Mouse (Mus musculus) limb, embryonic 13.5 days (tissue): ENCODE measurements around the gene Sgca. TPM values are rescaled to one million over a fixed set of nuclear protein-coding genes. Genes with fewer than 3 reads are reported as not detected.

Source experiments
- ATAC-seq: fragments of 200-750 bp; cut with Nextera tagmentation; 2 replicates; pipeline ENCODE4 v1.8.0; 2017; ENCODE audit warnings: low read depth, moderate number of reproducible peaks, moderate TSS enrichment; ENCODE audit not compliant: low FRiP score
- H3K27ac ChIP-seq: fragments of 300-500 bp; sonication (generic); 2 replicates; pipeline ENCODE4 v1.5.1; 2015; ENCODE audit warnings: inconsistent platforms, mild to moderate bottlenecking, moderate library complexity
- H3K27me3 ChIP-seq: fragments of 300-500 bp; sonication (generic); 2 replicates; pipeline ENCODE4 v1.6.1; 2015; ENCODE audit warnings: mild to moderate bottlenecking, inconsistent platforms
- H3K36me3 ChIP-seq: fragments of 300-500 bp; sonication (generic); 2 replicates; pipeline ENCODE4 v1.6.1; 2015; ENCODE audit warnings: inconsistent platforms, mild to moderate bottlenecking, moderate library complexity
- H3K4me1 ChIP-seq: fragments of 300-500 bp; sonication (generic); 2 replicates; pipeline ENCODE4 v1.6.1; 2015; ENCODE audit warnings: inconsistent platforms
- H3K4me2 ChIP-seq: fragments of 300-500 bp; sonication (generic); replicated peaks from 2 replicates; pipeline ENCODE4 v1.6.1; 2015; ENCODE audit warnings: inconsistent platforms, mild to moderate bottlenecking, moderate library complexity
- H3K4me3 ChIP-seq: fragments of 300-500 bp; sonication (generic); 2 replicates; pipeline ENCODE4 v1.5.1; 2015; ENCODE audit warnings: moderate library complexity, mild to moderate bottlenecking, inconsistent platforms
- H3K9ac ChIP-seq: fragments of 300-500 bp; sonication (generic); 2 replicates; pipeline ENCODE4 v1.6.1; 2015; ENCODE audit warnings: mild to moderate bottlenecking, inconsistent platforms
- H3K9me3 ChIP-seq: fragments of 300-500 bp; sonication (generic); 2 replicates; pipeline ENCODE4 v1.6.1; 2016; ENCODE audit warnings: inconsistent platforms
- WGBS: fragments of 180-500 bp; shearing (Covaris S2); methylation state at CpG from one replicate; pipeline ENCODE4 v1.1.7; 2015; 5-methylcytosine and 5-hydroxymethylcytosine counted together
- polyA plus RNA-seq: library from polyadenylated mRNA; unstranded; fragments of >200 nt; fragmentation: Nextera tagmentation; extraction: Ambion mirVana; gene quantifications from 2 replicates; pipeline ENCODE4 v1.2.1, GENCODE M21; 2015

Sgca gene
- polyA plus RNA-seq, 1 experiment from 2014 or later: 6.1 TPM

DNA sequence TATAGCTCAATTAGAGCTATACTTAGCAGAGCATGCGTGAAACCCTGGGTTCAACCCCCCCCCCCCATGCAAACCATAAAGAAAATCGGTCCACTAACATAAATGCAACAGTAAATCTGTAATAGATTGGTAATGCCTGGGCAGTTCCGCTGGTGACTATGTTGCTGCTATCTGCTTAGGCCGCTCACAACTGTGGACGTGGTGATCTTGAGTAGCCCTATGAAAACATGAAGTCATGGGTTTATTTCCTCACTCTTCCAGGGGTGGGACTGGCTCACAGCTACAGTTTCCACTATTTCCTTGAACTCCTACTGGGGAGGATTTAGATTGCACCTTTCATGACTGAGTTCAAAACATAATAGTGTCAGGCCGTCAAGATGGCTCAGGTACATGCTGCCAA is 58.4 kb downstream of the Sgca start:
- H3K9ac ChIP-seq: no peak overlapping the region
- H3K27ac ChIP-seq: peak overlapping the region; percentile 76
- no peaks in the 10 kb centered on the region for H3K36me3 ChIP-seq
- peak; percentile 25; the same call in 1 of the 2 replicates for ATAC-seq
- H3K4me2 ChIP-seq: no peak overlapping the region
- no peak overlapping the region for H3K4me3 ChIP-seq
- H3K9me3 ChIP-seq: no peaks in the 10 kb centered on the region
- WGBS: 54% methylated on average over 6 of the region's 6 CpGs
- H3K4me1 ChIP-seq: peaks cover 36% of the 10 kb centered on the region
- no peaks in the 10 kb centered on the region for H3K27me3 ChIP-seq

DNA sequence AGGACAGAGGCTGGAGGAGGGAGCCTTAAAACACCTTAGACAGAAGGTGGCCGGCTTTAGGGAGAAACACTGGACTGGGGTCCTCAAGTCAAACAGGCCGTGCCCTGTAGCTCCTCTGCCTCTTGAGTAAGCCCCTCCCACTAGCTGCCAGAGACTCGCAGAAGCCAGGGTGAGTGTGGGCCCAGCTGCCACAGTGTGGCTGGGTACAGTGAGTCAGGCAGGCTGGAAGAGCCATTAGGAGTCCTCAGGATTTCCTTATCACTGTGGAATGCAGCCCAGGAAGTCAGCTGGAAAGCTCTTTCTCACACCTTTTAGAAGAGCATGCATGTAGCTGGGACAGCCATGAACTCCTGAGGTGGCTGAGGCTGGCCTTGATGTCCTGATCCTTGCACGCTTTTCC is 59.6 kb downstream of the Sgca start:
- no peaks in the 10 kb centered on the region for H3K36me3 ChIP-seq
- H3K9me3 ChIP-seq: no peaks in the 10 kb centered on the region
- no peak for ATAC-seq
- H3K27ac ChIP-seq: peak overlapping the region; percentile 76; the same call in 1 of the 2 replicates
- H3K9ac ChIP-seq: peak overlapping the region; percentile 25; the same call in 1 of the 2 replicates
- peak overlapping the region; percentile 5; the same call in 1 of the 2 replicates for H3K4me2 ChIP-seq
- no peaks in the 10 kb centered on the region for H3K27me3 ChIP-seq
- 29% methylated on average over 4 of the region's 4 CpGs for WGBS
- H3K4me3 ChIP-seq: no peak overlapping the region
- peaks cover 40% of the 10 kb centered on the region for H3K4me1 ChIP-seq

DNA sequence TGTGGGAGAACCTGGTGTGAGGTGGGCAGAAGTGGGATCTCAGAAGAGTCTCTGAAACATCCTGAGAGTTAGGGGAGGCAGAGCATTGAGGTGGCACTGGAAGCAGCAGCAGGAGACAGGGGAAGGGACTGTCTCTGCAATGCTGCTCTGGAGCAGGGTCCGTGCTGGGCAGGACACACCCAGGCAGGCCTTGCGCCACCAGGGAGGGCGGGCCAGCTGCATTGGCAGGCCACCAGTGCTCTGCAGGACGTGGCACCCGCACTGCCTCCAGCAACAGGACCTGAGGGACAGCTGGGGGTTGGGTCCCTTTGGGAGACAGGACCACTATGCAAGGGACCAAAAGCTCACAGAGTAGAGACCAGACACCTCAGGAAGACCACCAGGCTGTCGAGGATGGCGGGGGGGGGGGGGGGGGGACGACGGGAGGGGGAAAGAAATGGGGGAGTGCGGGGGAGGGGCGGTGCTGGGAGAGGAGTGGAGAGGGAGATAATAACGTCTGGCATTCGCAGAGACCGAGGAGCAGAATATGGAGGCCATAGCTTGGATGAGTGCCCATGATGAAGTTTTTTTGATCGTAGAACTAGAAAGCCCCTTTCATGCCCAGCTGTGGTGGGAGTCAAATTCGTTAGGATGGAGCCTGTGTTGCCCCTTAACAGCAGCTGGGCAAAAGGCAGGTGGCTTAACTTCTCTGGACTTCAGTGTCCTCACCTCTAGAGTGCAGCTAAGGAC is 60.3 kb downstream of the Sgca start:
- no peak for ATAC-seq
- Histone ChIP-seq H3K4me2 (peak overlapping the region; percentile 5; the same call in 1 of the 2 replicates), H3K9me3 (no peaks in the 10 kb centered on the region), H3K36me3 (no peaks in the 10 kb centered on the region), H3K27ac (peak overlapping the region; percentile 76; the same call in 1 of the 2 replicates), H3K9ac (no peak overlapping the region; the same call in none of the 2 replicates), H3K4me3 (no peak overlapping the region), H3K4me1 (peaks cover 40% of the 10 kb centered on the region), H3K27me3 (no peaks in the 10 kb centered on the region)
- 28% methylated on average over 13 of the region's 16 CpGs for WGBS

DNA sequence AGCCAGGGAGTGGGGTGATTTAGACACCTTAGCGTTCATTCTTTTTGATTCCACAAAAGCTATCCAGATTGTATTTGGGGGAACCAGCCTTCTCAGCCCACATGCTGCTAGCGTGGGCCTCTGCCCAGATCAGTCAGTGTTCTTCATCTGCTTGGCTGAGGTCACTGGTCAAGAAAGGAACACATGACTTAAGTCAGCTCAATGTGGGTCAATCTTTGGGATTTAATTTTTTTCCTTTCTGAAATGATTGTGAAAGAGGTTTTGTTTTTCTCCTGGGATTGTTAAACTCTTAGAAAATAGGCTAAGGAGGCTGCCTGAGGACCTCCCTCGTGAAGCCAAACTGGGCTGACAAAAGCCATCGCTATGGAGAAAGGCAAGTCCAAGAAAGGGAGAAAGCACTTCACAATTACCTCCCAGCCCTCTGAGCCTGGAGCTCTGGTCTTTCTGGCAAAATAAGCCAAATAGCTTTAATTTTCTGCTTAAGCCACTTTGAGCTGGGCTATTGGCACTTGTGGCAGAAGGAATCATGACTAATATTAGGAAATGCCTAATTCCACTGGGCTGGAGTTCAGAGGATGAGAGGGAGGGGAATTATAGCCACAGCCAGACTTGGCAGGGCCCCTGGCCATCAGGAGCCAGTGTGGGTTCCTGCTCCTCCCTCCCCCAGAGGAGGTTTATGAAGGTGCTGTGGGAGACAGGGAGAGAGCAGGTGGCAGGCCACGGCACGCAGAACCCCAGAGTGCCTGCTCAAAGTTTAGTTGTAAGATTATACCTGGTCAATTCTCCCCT is 62.6 kb downstream of the Sgca start:
- Histone ChIP-seq H3K27ac (0 out of 2 replicates have a peak overlapping the region, but pooled peaks have one; percentile 39), H3K36me3 (no peaks in the 10 kb centered on the region), H3K4me1 (peaks cover 37% of the 10 kb centered on the region), H3K9ac (no peak overlapping the region), H3K27me3 (no peaks in the 10 kb centered on the region), H3K4me2 (no peak overlapping the region), H3K9me3 (no peaks in the 10 kb centered on the region), H3K4me3 (no peak overlapping the region)
- WGBS: 55% methylated on average over 6 of the region's 6 CpGs
- no peak for ATAC-seq

Other genes starting within 250 kb of the Sgca start
- gene Cdc34b, start 234.5 kb downstream of the Sgca start, polyA plus RNA-seq: 0.17 TPM in 1 of 2 replicates, not detected in the other
- not detected in 2 replicates for gene Tmem92, start 193.6 kb downstream of the Sgca start, polyA plus RNA-seq
- 1,007 and 1,170 TPM in 2 replicates for gene Col1a1, start 40.1 kb downstream of the Sgca start, polyA plus RNA-seq
- gene Hils1, start 8.7 kb downstream of the Sgca start, polyA plus RNA-seq: not detected in 2 replicates
- 11.4 and 11.8 TPM in 2 replicates for gene Ppp1r9b, start 14.7 kb upstream of the Sgca start, polyA plus RNA-seq
- gene Samd14, start 33.6 kb upstream of the Sgca start, polyA plus RNA-seq: 37.2 and 37.7 TPM in 2 replicates
- gene Pdk2, start 65.0 kb upstream of the Sgca start, polyA plus RNA-seq: 33.7 and 34.9 TPM in 2 replicates
- gene Itga3, start 100.5 kb upstream of the Sgca start, polyA plus RNA-seq: 6.4 and 8.9 TPM in 2 replicates
- 10.2 and 14.2 TPM in 2 replicates for gene Dlx3, start 143.8 kb upstream of the Sgca start, polyA plus RNA-seq
- gene Dlx4, start 169.9 kb upstream of the Sgca start, polyA plus RNA-seq: 2.2 and 2.7 TPM in 2 replicates